Mouse (Mus musculus): ENCODE measurements around the gene Pdss1. TPM values are rescaled to one million over a fixed set of nuclear protein-coding genes. Genes with fewer than 3 reads are reported as not detected.
"Not testable (repeated sequence)": the region's sequence is repeated elsewhere in the genome, so short reads cannot be mapped to it uniquely, and the experiment has no call there.

Gene Pdss1
- polyA plus RNA-seq (2014; fragmentation: Nextera tagmentation; extraction: Ambion mirVana) = 16.5 and 19.1 TPM in 2 replicates

GRCm38 (mm10) chr2:22895282-22896273 lies at the start of gene Pdss1:
Gene Pdss1, plus strand, starts transcription at chr2:22895522.
- Histone ChIP-seq H3K9ac (ENCODE audit: low read depth, low read length) (peak within 1 kb of the TSS; percentile 80), H3K4me3 (ENCODE audit: low read depth, low read length) (peak within 1 kb of the TSS; percentile 94), H3K4me2 (ENCODE audit: low read depth, low read length) (peak within 1 kb of the TSS; percentile 65), H3K36me3 (ENCODE audit: control insufficient read depth, insufficient read depth, low read length) (no peaks in the 10 kb centered on the region), H3K27me3 (replicated peaks; ENCODE audit: control insufficient read depth, insufficient read depth, low read length) (no peaks in the 10 kb centered on the region), H3K4me1 (ENCODE audit: control insufficient read depth, insufficient read depth, low read length) (peaks cover 5% of the 10 kb centered on the region; the same call in 1 of the 2 replicates), H3K9me3 (ENCODE audit: control insufficient read depth, low read length) (no peaks in the 10 kb centered on the region), H3K27ac (replicated peaks; ENCODE audit: low read depth, low read length) (peak within 1 kb of the TSS; percentile 74)
- WGBS = under 1% methylated on average over 63 of the region's 81 CpGs
- ATAC-seq (ENCODE audit: low read depth) = peak; percentile 99
- peak; percentile 94 for DNase-seq (ENCODE audit: low spot score)

- no peak overlapping the region for H3K27ac ChIP-seq (replicated peaks; ENCODE audit: low read depth, low read length)
- DNase-seq (ENCODE audit: low spot score) (no peak), ATAC-seq (ENCODE audit: low read depth) (no peak)
- H3K4me2 ChIP-seq (ENCODE audit: low read depth, low read length) = no peak overlapping the region
- no peaks in the 10 kb centered on the region for H3K27me3 ChIP-seq (replicated peaks; ENCODE audit: control insufficient read depth, insufficient read depth, low read length)
- no peak overlapping the region for H3K4me3 ChIP-seq (ENCODE audit: low read depth, low read length)
- no peaks in the 10 kb centered on the region for H3K4me1 ChIP-seq (ENCODE audit: control insufficient read depth, insufficient read depth, low read length)
- H3K36me3 ChIP-seq (ENCODE audit: control insufficient read depth, insufficient read depth, low read length) = no peaks in the 10 kb centered on the region
- H3K9ac ChIP-seq (ENCODE audit: low read depth, low read length) = no peak overlapping the region
- 70% methylated on average over 4 of the region's 4 CpGs for WGBS
- H3K9me3 ChIP-seq (ENCODE audit: control insufficient read depth, low read length) = no peaks in the 10 kb centered on the region
These were observed 43.4 kb upstream of the Pdss1 start for GRCm38 (mm10) chr2:22851900-22852299.

- H3K36me3 ChIP-seq (ENCODE audit: control insufficient read depth, insufficient read depth, low read length) = no peaks in the 10 kb centered on the region
- no peak overlapping the region for H3K4me3 ChIP-seq (ENCODE audit: low read depth, low read length)
- DNase-seq (ENCODE audit: low spot score) (no peak), ATAC-seq (ENCODE audit: low read depth) (no peak)
- H3K27ac ChIP-seq (replicated peaks; ENCODE audit: low read depth, low read length) = no peak overlapping the region
- WGBS = 77% methylated on average over 3 of the region's 3 CpGs
- H3K9ac ChIP-seq (ENCODE audit: low read depth, low read length) = no peak overlapping the region
- H3K4me1 ChIP-seq (ENCODE audit: control insufficient read depth, insufficient read depth, low read length) = no peaks in the 10 kb centered on the region
- H3K4me2 ChIP-seq (ENCODE audit: low read depth, low read length) = no peak overlapping the region
- no peaks in the 10 kb centered on the region for H3K27me3 ChIP-seq (replicated peaks; ENCODE audit: control insufficient read depth, insufficient read depth, low read length)
- no peaks in the 10 kb centered on the region for H3K9me3 ChIP-seq (ENCODE audit: control insufficient read depth, low read length)
These were observed 37.8 kb upstream of the Pdss1 start for GRCm38 (mm10) chr2:22857501-22857900.

- no peak overlapping the region for H3K4me2 ChIP-seq (ENCODE audit: low read depth, low read length)
- no peak for ATAC-seq (ENCODE audit: low read depth)
- H3K4me1 ChIP-seq (ENCODE audit: control insufficient read depth, insufficient read depth, low read length) = no peaks in the 10 kb centered on the region
- H3K9ac ChIP-seq (ENCODE audit: low read depth, low read length) = no peak overlapping the region
- no peaks in the 10 kb centered on the region for H3K27me3 ChIP-seq (replicated peaks; ENCODE audit: control insufficient read depth, insufficient read depth, low read length)
- 83% methylated on average over 2 of the region's 2 CpGs for WGBS
- no peaks in the 10 kb centered on the region for H3K9me3 ChIP-seq (ENCODE audit: control insufficient read depth, low read length)
- no peaks in the 10 kb centered on the region for H3K36me3 ChIP-seq (ENCODE audit: control insufficient read depth, insufficient read depth, low read length)
- no peak overlapping the region for H3K4me3 ChIP-seq (ENCODE audit: low read depth, low read length)
- no peak for DNase-seq (ENCODE audit: low spot score)
- H3K27ac ChIP-seq (replicated peaks; ENCODE audit: low read depth, low read length) = no peak overlapping the region
These were observed 33.1 kb upstream of the Pdss1 start for GRCm38 (mm10) chr2:22862194-22862593.

- not testable (repeated sequence) for H3K9me3 ChIP-seq (ENCODE audit: control insufficient read depth, low read length); H3K4me1 ChIP-seq (ENCODE audit: control insufficient read depth, insufficient read depth, low read length); H3K4me2 ChIP-seq (ENCODE audit: low read depth, low read length); H3K4me3 ChIP-seq (ENCODE audit: low read depth, low read length); H3K27ac ChIP-seq (replicated peaks; ENCODE audit: low read depth, low read length); H3K36me3 ChIP-seq (ENCODE audit: control insufficient read depth, insufficient read depth, low read length); H3K27me3 ChIP-seq (replicated peaks; ENCODE audit: control insufficient read depth, insufficient read depth, low read length); H3K9ac ChIP-seq (ENCODE audit: low read depth, low read length)
- WGBS = 1% methylated on average over 6 of the region's 6 CpGs
- ATAC-seq (ENCODE audit: low read depth) = peak; percentile 86
- DNase-seq (ENCODE audit: low spot score) = peak; percentile 41
These were observed 30.8 kb upstream of the Pdss1 start for GRCm38 (mm10) chr2:22864394-22865037.

- Histone ChIP-seq H3K36me3 (ENCODE audit: control insufficient read depth, insufficient read depth, low read length) (no peaks in the 10 kb centered on the region), H3K9me3 (ENCODE audit: control insufficient read depth, low read length) (no peaks in the 10 kb centered on the region), H3K27me3 (replicated peaks; ENCODE audit: control insufficient read depth, insufficient read depth, low read length) (no peaks in the 10 kb centered on the region), H3K9ac (ENCODE audit: low read depth, low read length) (no peak overlapping the region), H3K4me1 (ENCODE audit: control insufficient read depth, insufficient read depth, low read length) (no peaks in the 10 kb centered on the region), H3K27ac (replicated peaks; ENCODE audit: low read depth, low read length) (no peak overlapping the region), H3K4me3 (ENCODE audit: low read depth, low read length) (no peak overlapping the region), H3K4me2 (ENCODE audit: low read depth, low read length) (no peak overlapping the region)
- DNase-seq (ENCODE audit: low spot score) = no peak
- 86% methylated on average over 1 of the region's 1 CpGs for whole genome bisulfite sequencing
- no peak for ATAC-seq (ENCODE audit: low read depth)
These were observed 29.5 kb upstream of the Pdss1 start for GRCm38 (mm10) chr2:22865818-22866217.

- no peaks in the 10 kb centered on the region for H3K4me1 ChIP-seq (ENCODE audit: control insufficient read depth, insufficient read depth, low read length)
- H3K27me3 ChIP-seq (replicated peaks; ENCODE audit: control insufficient read depth, insufficient read depth, low read length) = no peaks in the 10 kb centered on the region
- H3K9me3 ChIP-seq (ENCODE audit: control insufficient read depth, low read length) = no peaks in the 10 kb centered on the region
- no peak overlapping the region for H3K4me2 ChIP-seq (ENCODE audit: low read depth, low read length)
- WGBS = 73% methylated on average over 7 of the region's 7 CpGs
- no peak overlapping the region for H3K27ac ChIP-seq (replicated peaks; ENCODE audit: low read depth, low read length)
- H3K9ac ChIP-seq (ENCODE audit: low read depth, low read length) = no peak overlapping the region
- ATAC-seq (ENCODE audit: low read depth) = no peak
- H3K36me3 ChIP-seq (ENCODE audit: control insufficient read depth, insufficient read depth, low read length) = no peaks in the 10 kb centered on the region
- no peak for DNase-seq (ENCODE audit: low spot score)
- H3K4me3 ChIP-seq (ENCODE audit: low read depth, low read length) = no peak overlapping the region
These were observed 28.4 kb upstream of the Pdss1 start for GRCm38 (mm10) chr2:22866894-22867424.

GRCm38 (mm10) chr2:22873159-22873558 lies 22.2 kb upstream of the Pdss1 start:
- Histone ChIP-seq H3K9ac (ENCODE audit: low read depth, low read length) (no peak overlapping the region), H3K4me2 (ENCODE audit: low read depth, low read length) (no peak overlapping the region), H3K36me3 (ENCODE audit: control insufficient read depth, insufficient read depth, low read length) (no peaks in the 10 kb centered on the region), H3K9me3 (ENCODE audit: control insufficient read depth, low read length) (no peaks in the 10 kb centered on the region), H3K4me1 (ENCODE audit: control insufficient read depth, insufficient read depth, low read length) (no peaks in the 10 kb centered on the region), H3K27ac (replicated peaks; ENCODE audit: low read depth, low read length) (no peak overlapping the region), H3K4me3 (ENCODE audit: low read depth, low read length) (no peak overlapping the region), H3K27me3 (replicated peaks; ENCODE audit: control insufficient read depth, insufficient read depth, low read length) (no peaks in the 10 kb centered on the region)
- ATAC-seq (ENCODE audit: low read depth) (no peak), DNase-seq (ENCODE audit: low spot score) (no peak)
- WGBS = 91% methylated on average over 1 of the region's 1 CpGs

Measured in embryonic facial prominence, embryonic 14.5 days (tissue).